Mouse (Mus musculus): ENCODE measurements at regions not wholly inside any gene's neighbourhood (a gene's known extent, or its start where the extent isn't known, plus 50 kb on each side); places are given as distances from the start of the nearest gene placed in this dataset.

DNA sequence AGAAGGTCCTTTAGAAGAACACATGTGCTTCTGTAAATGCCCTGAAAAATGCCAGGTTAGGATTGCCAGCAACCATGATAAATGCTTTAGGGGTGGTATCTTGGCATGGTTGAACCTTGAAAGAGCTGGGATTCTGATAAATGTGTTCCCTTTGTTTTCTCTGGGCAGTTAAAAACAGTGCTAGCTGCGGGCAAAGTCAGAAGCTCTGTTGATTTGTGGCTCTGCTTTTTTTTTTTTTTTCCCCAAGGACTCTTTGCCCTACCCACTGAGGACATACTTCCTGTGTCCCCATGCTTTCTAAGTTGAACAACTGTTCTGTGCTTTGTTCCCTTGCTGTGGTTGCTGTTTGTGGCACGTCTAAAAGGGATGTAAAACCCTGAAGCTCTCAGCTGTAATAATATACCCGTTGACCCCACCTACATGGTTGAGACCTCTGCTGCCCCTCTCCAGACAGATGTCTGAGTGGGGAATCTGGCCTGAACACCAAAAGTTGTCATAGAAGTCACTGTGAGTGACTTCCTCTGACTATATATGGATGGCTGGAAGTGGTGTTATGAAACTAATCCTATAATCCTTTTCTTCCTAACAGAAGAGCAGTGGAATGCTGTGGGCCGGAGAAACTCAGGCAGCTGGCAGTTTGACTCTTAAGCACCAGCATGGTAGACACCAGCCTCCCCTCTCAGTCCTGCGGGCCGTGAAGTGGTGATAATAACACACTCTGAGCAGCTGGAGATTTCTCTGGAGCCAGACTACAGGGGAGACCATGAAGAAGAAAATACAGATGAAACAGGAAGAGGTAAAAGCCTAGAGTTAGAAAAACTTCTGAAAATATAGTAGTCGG is 218.7 kb downstream of the Phlda1 start:
- no peak for DNase-seq (ENCODE audit: low spot score)
- H3K4me3 ChIP-seq (ENCODE audit: low read depth, low read length): no peak overlapping the region
- ATAC-seq (ENCODE audit: insufficient read depth, low read depth): no peak

DNA sequence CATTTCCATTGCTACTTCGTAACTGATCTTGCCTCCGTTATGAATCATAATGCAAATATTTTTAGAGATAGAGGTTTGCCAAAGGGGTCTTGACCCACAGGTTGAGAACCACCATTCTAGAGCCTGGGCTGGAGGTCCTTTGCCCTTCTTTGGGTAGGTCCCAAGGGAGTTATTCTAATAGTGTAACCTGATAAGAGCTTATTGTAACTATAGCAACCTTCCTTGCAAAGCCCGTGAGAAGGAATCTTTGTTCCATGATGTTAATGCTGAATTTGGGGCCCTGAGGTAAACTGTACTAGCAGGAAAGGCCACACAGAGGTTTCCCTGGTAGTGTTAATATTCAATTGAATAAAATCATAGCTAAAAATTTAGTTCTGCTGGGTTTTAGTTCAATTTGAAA is 229.9 kb downstream of the Phlda1 start:
- Histone ChIP-seq H3K4me2 (ENCODE audit: low read depth, low read length) (no peak overlapping the region), H3K9me3 (replicated peaks; ENCODE audit: control insufficient read depth, low read length) (no peaks in the 10 kb centered on the region), H3K9ac (replicated peaks; ENCODE audit: low read depth, low read length) (no peak overlapping the region), H3K4me1 (ENCODE audit: control insufficient read depth, insufficient read depth) (no peaks in the 10 kb centered on the region), H3K27me3 (ENCODE audit: control insufficient read depth, insufficient read depth, low read length) (no peaks in the 10 kb centered on the region), H3K36me3 (replicated peaks; ENCODE audit: control insufficient read depth, insufficient read depth, low read length) (no peaks in the 10 kb centered on the region), H3K27ac (ENCODE audit: low read depth) (no peak overlapping the region), H3K4me3 (ENCODE audit: low read depth, low read length) (no peak overlapping the region)
- WGBS: 47% methylated on average over 3 of the region's 3 CpGs
- TF ChIP-seq CTCF (IDR thresholded peaks at IDR 0.05; ENCODE audit: low read depth) (no peak), EP300 (IDR thresholded peaks at IDR 0.05; ENCODE audit: low read depth) (no peak)
- no peak for ATAC-seq (ENCODE audit: insufficient read depth, low read depth)
- DNase-seq (ENCODE audit: low spot score): no peak

More for the DNA sequence above, 218.7 kb downstream of the Phlda1 start:
- no peaks in the 10 kb centered on the region for H3K36me3 ChIP-seq (replicated peaks; ENCODE audit: control insufficient read depth, insufficient read depth, low read length)
- no peak overlapping the region for H3K4me2 ChIP-seq (ENCODE audit: low read depth, low read length)
- no peak overlapping the region for H3K9ac ChIP-seq (replicated peaks; ENCODE audit: low read depth, low read length)
- TF ChIP-seq CTCF (IDR thresholded peaks at IDR 0.05; ENCODE audit: low read depth) (no peak), EP300 (IDR thresholded peaks at IDR 0.05; ENCODE audit: low read depth) (no peak)
- H3K27ac ChIP-seq (ENCODE audit: low read depth): no peak overlapping the region
- H3K4me1 ChIP-seq (ENCODE audit: control insufficient read depth, insufficient read depth): peaks cover 10% of the 10 kb centered on the region; the same call in 1 of the 2 replicates
- no peaks in the 10 kb centered on the region for H3K27me3 ChIP-seq (ENCODE audit: control insufficient read depth, insufficient read depth, low read length)
- WGBS: 41% methylated on average over 7 of the region's 7 CpGs
- H3K9me3 ChIP-seq (replicated peaks; ENCODE audit: control insufficient read depth, low read length): no peaks in the 10 kb centered on the region

DNA sequence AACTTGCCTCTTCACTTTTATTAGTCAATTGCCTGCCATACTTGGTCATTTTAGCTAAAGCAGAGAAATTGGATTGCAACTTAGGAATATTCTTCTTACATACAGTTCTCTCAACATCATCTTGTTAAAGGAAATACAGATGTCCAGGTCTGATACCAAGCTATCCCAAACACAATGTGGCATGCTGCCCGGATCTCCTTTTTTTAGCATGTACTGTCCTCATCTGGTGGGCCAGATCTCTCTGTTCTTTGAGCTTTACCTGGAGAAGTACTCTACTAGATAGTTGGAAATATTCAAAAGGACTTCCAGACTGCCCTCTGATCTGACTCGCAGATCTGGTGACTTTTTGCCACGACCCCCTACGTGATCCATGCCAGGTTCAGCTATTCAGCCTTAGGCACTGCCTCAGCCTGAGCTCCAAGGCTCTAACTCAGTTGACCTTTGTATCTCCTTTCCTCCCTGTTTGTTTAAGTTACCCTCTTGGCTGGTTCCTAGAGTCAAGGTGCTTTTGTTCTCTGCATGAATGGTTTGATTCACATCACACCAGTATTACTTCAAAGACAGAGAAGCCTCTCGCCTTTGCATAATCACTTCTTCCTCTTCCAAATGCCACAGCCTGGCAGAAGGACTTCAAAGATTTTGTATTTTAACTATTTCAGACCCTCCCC is 232.9 kb upstream of the Krr1 start:
- no peaks in the 10 kb centered on the region for H3K9me3 ChIP-seq (replicated peaks; ENCODE audit: control insufficient read depth, low read length)
- 51% methylated on average over 5 of the region's 5 CpGs for WGBS
- no peaks in the 10 kb centered on the region for H3K27me3 ChIP-seq (ENCODE audit: control insufficient read depth, insufficient read depth, low read length)
- H3K27ac ChIP-seq (ENCODE audit: low read depth): no peak overlapping the region
- no peak for TF ChIP-seq CTCF (IDR thresholded peaks at IDR 0.05; ENCODE audit: low read depth)
- no peak for TF ChIP-seq EP300 (IDR thresholded peaks at IDR 0.05; ENCODE audit: low read depth)
- ATAC-seq (ENCODE audit: insufficient read depth, low read depth) (no peak), DNase-seq (ENCODE audit: low spot score) (no peak)
- H3K9ac ChIP-seq (replicated peaks; ENCODE audit: low read depth, low read length): no peak overlapping the region
- H3K4me2 ChIP-seq (ENCODE audit: low read depth, low read length): no peak overlapping the region
- no peak overlapping the region for H3K4me3 ChIP-seq (ENCODE audit: low read depth, low read length)
- H3K4me1 ChIP-seq (ENCODE audit: control insufficient read depth, insufficient read depth): peaks cover 8% of the 10 kb centered on the region; the same call in 1 of the 2 replicates
- H3K36me3 ChIP-seq (replicated peaks; ENCODE audit: control insufficient read depth, insufficient read depth, low read length): no peaks in the 10 kb centered on the region

DNA sequence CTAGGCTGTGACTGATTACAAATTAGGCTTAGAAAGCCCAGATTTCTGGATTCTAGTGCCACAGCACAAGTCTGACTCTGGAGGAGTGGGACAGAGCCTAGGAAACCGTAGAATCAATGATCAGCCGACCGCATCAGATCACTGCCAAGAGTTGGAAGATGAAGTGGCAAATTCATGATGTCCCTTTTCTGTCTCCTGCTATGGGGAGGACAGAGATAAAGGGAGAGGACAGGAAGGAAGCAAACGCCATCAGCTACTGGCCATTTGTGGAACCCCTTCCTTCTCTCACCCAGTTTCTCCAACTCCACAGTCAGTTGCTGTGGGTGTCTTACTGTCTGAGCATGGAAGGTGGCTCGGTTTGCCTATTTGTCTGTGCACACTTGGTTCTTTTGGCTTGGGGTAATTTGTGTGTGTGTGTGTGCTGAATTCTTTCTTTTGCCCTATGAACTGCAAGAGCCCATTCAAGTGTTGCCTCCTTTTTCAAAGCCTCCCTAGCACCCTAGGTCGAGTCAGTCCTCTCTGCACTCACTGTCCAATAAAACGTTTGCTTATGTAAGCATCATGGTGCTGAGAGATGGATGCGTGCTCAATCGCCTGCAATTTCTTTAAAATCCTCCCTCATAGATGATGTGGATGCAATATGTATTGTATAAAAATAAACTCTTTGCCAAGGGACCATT is 231.7 kb upstream of the Krr1 start:
- Histone ChIP-seq H3K36me3 (replicated peaks; ENCODE audit: control insufficient read depth, insufficient read depth, low read length) (no peaks in the 10 kb centered on the region), H3K4me3 (ENCODE audit: low read depth, low read length) (no peak overlapping the region), H3K9ac (replicated peaks; ENCODE audit: low read depth, low read length) (no peak overlapping the region), H3K4me2 (ENCODE audit: low read depth, low read length) (no peak overlapping the region), H3K4me1 (ENCODE audit: control insufficient read depth, insufficient read depth) (peaks cover 8% of the 10 kb centered on the region; the same call in 1 of the 2 replicates), H3K27me3 (ENCODE audit: control insufficient read depth, insufficient read depth, low read length) (no peaks in the 10 kb centered on the region), H3K27ac (ENCODE audit: low read depth) (no peak overlapping the region), H3K9me3 (replicated peaks; ENCODE audit: control insufficient read depth, low read length) (no peaks in the 10 kb centered on the region)
- ATAC-seq (ENCODE audit: insufficient read depth, low read depth) (no peak), DNase-seq (ENCODE audit: low spot score) (no peak)
- TF ChIP-seq CTCF (IDR thresholded peaks at IDR 0.05; ENCODE audit: low read depth): no peak
- no peak for TF ChIP-seq EP300 (IDR thresholded peaks at IDR 0.05; ENCODE audit: low read depth)
- 69% methylated on average over 9 of the region's 9 CpGs for WGBS

DNA sequence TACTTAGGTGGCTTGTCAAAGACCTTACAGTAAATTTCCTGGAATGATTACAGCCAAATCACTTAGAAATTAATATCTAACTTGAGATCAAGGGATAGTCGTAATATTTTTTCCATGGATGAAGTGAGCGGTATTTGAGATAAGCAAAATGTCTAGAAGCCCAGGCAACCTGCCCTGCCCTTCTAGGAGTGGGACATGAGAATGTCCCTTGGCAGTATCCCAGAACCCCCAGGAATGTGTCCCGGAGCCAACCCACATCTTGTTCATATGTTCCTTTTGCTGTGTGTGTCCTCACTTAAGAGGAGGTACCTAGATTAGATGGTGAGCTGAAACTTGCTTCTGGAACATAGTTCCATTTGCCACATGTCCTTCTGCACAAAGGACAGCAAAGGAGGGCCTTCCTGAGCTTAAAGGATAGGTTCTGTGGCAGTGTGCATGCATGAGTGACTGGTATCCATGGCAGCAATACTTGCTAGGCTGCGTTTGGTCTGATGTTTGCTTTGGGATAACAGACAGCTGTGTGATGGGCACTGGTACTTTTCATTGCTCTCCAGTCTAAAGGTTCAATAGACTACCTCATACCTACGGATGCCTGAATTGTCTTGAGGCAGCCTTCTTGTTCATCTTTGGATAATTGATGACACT is 231.0 kb upstream of the Krr1 start:
- Histone ChIP-seq H3K9me3 (replicated peaks; ENCODE audit: control insufficient read depth, low read length) (no peaks in the 10 kb centered on the region), H3K4me2 (ENCODE audit: low read depth, low read length) (no peak overlapping the region), H3K27me3 (ENCODE audit: control insufficient read depth, insufficient read depth, low read length) (no peaks in the 10 kb centered on the region), H3K4me3 (ENCODE audit: low read depth, low read length) (no peak overlapping the region), H3K36me3 (replicated peaks; ENCODE audit: control insufficient read depth, insufficient read depth, low read length) (no peaks in the 10 kb centered on the region), H3K27ac (ENCODE audit: low read depth) (no peak overlapping the region), H3K9ac (replicated peaks; ENCODE audit: low read depth, low read length) (no peak overlapping the region), H3K4me1 (ENCODE audit: control insufficient read depth, insufficient read depth) (peaks cover 8% of the 10 kb centered on the region; the same call in 1 of the 2 replicates)
- no peak for TF ChIP-seq CTCF (IDR thresholded peaks at IDR 0.05; ENCODE audit: low read depth)
- TF ChIP-seq EP300 (IDR thresholded peaks at IDR 0.05; ENCODE audit: low read depth): no peak
- DNase-seq (ENCODE audit: low spot score): peak; percentile 22
- peak; percentile 57 for ATAC-seq (ENCODE audit: insufficient read depth, low read depth)
- WGBS: 36% methylated on average over 5 of the region's 5 CpGs

Measured in heart, postnatal 0 days (tissue).